Mouse (Mus musculus) embryonic fibroblast, embryonic 13.5 days (primary cell): ENCODE data around the gene Prok1.

Experiments used
- CTCF ChIP-seq: IDR thresholded peaks from 2 replicates; pipeline ENCODE4 v1.5.1; 2011; ENCODE audit warnings: mild to moderate bottlenecking, control low read depth, low read length, moderate library complexity, borderline replicate concordance; ENCODE audit not compliant: insufficient read depth
- POLR2A ChIP-seq: IDR thresholded peaks from 2 replicates; pipeline ENCODE4 v1.6.1; 2011; ENCODE audit warnings: low read depth, mild to moderate bottlenecking, control low read depth, low read length, moderate library complexity

DNA sequence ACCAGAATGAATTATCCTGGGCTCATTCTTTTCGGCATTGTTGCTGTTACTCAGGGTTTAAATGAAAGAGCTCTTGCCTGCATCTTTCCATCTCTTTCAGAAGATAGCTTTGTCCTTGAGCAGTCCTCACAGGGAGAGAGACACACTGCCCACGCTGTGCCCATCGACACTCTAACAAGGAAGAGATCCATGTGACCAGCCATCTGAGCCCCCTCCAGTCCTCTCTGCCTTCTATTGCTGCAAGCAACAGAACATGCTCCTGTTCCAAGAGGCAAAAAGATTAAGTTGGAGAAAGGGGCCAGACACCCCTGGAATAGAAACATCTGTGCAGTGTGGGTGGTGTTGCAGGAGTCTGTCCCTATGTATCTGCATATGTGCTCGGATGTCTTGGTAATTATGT is 52.5 kb downstream of the Prok1 start:
- no peak for TF ChIP-seq CTCF
- TF ChIP-seq POLR2A, result no peak
